Mouse (Mus musculus): ENCODE measurements around the gene A830031A19Rik.

A830031A19Rik gene

DNA sequence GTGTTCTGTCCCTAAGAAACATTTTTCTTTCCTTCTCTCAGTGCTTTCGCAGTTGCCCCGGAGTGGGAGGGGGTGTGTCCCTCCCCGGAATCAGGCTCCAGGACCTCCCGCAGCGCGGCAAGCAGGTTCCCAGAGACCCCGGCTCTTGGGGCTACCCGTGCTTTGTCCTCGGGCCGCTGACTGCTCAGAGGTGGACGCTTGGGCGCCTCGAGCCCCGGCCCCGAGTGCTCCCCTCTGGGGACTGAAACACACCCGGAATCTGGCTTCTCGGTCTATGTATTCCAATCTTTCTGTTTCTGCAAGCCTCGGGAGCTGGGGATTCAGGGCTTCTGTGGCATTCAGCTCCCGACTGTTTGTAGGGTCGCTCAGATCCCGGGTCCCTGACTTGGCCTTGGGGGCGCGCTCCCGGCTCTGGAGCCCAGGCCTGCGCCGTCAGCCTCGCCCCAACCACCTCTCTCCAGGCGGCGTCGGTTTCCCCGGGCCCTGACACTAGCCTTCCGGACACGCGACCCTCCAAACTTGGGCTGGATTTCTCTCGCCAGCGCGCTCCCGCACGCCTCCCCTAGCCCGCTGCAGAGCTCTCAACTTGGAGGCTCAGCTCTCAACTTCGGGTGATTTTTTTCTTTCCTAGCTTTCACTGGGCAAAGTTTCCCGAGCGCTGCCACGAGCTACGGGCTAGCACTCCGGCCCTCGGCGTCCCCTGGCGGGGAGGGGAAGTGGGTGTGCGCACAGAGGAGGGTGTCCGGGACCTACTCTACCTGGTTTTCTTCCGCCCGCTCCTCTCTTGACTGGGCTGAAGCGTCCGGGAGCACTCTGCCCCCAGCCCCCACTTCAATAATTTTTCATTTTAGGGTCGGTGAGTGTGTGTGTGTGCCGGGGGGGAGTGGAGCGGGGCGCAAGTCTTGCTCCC lies 2.2 kb upstream of the A830031A19Rik start:
- DNase-seq (ENCODE audit: low spot score in 2 of 2) = no peak

GRCm38 (mm10) chr11:24076127-24076650 lies 1.3 kb upstream of the A830031A19Rik start:
- DNase-seq (ENCODE audit: low spot score in 2 of 2) = peak in 1 of 2 experiments; percentile 61

DNA sequence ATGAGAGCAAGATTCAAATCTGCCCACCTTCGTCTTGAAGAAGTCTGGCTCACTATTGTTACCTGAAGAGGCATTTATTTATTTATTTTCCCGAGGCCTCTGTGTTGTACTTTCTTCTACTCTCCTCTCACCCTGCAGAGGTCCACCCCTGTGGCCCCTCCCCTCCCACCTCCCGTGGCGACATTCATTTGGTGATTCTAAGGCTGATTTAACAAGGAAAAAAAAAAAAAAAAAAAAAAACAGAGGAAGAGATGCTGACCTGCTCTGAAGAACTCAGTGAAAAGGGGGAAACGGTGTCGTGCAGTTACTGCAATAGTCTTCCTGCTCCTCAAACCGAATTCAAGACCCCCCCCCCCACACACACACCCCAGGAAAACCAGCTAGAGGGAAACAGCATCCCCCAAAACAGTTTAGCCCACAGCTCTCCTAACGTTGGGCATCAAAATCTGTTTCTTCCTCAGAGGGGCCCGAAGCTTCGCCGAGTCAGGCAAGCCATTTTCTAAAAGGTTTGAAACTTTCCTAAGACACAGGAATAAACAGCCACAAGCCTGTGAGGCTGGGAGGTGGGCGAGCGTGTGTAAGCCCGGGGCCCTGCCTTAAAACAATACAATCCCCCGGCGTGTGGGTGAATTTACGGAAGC lies 752 bp upstream of the A830031A19Rik start:
- DNase-seq (ENCODE audit: low spot score in 2 of 2) = no peak

DNA sequence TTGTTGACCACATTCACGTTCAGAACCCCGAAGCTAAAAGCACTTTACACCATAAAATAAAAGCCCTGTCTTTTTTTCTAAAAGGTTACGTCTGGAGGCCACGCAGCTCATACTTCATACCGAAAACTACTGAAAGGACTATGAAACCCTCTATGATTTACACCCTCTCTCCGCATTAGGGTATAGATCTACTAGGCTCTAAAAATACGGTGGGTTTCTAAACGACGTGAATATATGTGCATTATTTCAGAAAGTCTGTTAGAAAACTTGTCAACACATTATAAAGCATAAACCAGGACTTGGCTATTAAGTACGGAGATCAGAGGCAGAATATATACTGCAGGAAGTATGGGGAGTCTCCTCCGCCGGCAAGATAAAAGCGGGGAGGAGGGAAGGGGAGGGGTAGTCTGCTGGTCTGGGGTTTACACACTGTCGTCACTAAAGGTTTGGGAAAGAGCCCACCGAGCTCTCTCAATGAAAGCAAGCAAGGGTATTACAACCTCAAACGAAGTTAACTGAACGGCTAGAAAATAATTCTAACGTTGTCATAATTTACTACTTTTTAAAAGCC lies 748 bp downstream of the A830031A19Rik start:
- no peak for DNase-seq (ENCODE audit: low spot score in 2 of 2)

- no peak for DNase-seq (ENCODE audit: low spot score in 2 of 2)
Measured at GRCm38 (mm10) chr11:24065313-24065712, 9.5 kb downstream of the A830031A19Rik start.

- no peak for DNase-seq (ENCODE audit: low spot score in 2 of 2)
Measured at GRCm38 (mm10) chr11:24064221-24064620, 10.6 kb downstream of the A830031A19Rik start.

GRCm38 (mm10) chr11:24062495-24063096 lies 12.3 kb downstream of the A830031A19Rik start:
- no peak for DNase-seq (ENCODE audit: low spot score in 2 of 2)

DNA sequence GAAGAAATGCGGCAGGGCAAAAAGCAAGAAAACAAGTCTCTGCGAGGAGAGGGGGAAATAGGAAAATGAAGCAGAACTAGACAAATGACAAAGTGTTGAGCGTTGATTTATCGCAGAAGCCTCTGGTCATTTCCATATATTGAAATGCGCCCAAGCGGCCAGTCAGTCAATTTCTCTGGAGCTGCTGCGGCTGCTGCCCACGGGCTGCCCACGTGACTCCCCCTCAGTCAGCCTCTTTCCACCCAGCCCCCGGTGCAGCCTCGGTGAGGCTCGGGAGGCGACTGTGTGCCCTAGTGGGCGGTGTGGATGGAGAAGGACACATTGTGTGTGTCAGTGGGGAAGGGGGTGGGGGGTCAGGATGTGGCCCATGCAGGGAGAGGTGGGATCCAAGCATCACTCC lies 13.0 kb downstream of the A830031A19Rik start:
- no peak for DNase-seq (ENCODE audit: low spot score in 2 of 2)

DNA sequence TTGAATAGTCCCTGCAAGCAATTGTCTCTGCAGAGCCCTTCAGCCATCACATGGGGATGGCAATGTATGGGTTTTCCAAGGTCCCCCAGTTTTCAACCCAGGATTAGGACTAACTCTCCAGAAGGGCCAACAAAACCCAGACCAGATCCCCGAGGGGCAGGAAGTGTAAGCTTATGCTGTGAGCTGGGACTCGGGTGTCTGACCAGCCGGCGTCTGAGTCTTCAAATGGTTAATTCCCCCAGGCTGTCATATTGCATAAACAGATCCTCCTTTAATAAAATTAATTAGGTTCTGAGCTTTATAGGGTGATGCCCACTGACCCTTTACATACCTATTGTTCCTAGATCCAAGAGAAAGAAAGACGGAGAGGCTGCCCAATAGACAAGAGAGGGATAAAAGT lies 14.4 kb downstream of the A830031A19Rik start:
- no peak for DNase-seq (ENCODE audit: low spot score in 2 of 2)

DNA sequence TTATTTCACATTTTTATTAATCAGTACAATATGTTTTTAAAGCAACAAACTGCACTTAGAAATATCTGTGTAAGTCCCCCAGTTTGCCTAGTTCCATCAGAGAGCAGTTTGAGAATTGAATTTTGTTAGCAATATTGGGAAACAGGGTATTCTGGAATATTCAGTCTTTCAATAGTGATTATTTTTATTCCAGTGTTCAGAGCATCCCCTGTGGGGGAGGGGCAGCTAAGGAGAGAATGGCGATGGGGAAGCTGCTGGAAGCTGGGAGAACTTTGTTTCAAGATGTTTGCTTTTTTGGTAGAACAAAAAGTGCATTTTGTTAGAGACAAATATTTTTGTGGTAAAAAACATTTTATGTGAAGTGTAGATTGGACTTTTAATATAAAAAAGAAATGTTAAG lies 15.7 kb downstream of the A830031A19Rik start:
- DNase-seq (ENCODE audit: low spot score in 2 of 2) = no peak

DNA sequence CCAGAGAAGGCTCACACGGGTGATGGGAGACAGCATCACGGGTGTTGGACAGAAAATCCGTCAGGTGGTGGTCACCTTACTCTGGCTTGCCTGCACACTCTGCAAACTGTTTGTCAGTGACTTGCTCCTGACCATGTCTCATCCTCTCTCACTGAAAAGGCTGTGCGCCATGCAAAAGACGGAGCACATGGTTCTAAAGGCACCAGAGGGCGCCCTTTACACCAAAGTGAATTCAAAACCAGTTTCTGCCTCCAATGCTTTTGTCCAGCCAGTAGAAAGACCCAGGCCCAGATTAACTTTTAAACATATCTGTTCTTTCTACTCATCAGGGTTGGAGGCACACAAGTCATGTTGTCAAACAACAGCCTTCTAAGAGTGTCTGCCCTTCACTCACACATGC lies 22.0 kb downstream of the A830031A19Rik start:
- DNase-seq (ENCODE audit: low spot score in 2 of 2) = no peak

DNA sequence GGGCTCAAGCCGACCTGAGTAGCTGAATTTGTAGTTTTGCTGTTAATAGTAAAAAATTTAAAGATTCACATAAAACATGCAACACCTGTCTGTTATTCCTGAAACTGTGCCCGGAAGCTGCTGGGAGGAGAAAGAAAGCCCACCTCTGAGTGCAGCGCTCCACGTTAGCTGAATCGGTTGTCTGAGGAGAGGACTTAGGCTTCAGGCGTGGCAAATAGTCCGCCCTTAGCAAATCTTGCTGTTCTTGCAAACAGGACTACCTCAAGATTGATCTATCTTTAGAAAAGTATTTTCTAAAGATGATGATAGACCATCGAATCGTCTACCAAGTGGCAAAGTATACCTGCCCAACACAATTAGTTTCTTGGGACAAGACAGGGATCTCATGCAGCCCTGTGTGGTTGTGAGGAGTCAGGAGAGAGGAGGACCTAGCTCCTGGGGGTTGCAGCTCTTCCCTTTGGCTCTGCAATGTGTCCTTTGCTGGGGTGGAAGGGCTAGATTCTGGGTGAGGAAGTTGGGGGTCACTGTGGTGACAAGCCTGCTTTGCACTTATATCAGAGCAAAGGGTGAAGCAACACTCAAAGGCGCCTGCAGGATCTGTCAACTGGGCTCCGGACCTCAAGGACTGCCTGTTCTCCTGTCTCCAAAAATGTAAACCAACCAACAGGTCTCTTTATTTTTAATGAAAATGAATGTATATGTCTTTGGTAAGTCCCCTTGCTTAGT lies 24.7 kb downstream of the A830031A19Rik start:
- no peak for DNase-seq (ENCODE audit: low spot score in 2 of 2)

DNA sequence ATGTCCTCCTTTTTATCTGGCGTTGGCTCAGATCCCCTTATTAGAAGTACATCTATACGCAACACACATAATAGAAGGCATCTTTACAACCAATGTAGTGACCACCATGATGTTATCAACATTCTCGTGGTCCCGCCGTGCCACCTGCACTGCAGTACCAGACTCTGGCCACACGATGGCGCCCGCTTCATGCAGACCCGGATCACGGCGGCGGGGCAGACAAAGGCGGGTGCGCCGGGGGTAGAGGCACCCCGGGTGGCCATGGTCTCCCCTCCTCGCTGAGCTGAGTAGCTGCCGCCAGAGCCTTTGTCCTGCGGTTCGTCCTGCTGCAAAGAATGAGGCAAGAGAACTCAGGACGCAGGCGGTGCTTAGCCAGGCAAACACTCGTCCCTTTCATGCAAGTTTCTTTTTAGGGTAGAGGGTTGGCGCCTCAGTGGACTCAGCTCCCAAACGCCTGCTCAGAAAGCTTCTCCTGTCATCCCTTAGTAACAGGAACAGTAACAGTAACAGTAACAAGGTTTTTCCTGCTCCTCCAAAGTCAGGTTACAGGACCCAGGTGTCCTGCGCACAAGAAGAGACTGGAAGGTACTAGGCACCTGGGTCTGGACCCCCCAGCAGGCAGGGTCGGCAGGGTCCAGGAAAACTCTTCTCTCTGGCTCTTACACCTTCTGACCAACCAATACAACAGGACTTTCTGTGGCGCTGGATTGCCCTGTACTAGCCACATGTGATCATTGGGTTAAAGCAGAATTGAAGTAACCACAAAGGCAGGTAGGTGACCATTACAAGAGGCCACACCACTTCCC lies 25.4 kb downstream of the A830031A19Rik start:
- DNase-seq (ENCODE audit: low spot score in 2 of 2) = peak; percentile 80 to 82

GRCm38 (mm10) chr11:24044025-24044424 lies 30.8 kb downstream of the A830031A19Rik start:
- no peak for DNase-seq (ENCODE audit: low spot score in 2 of 2)

DNA sequence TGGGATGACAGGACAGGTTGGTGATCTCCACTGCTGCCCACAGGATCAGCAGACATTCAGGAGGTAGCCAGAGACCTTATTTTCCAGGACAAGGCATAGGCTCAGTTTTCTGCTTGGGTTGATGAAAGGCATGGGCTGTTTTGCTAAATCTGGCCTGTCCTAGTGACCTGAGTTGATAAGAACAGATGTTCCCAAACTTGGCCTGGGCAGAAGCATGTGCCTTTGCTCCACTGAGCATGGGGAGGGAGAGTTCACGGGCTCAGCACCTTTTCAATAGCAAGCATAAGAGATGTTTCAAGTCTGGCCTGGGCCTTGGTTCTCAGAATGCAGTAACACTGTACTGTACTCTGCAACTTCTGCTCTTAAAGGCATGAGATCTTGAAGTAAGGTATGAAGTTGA lies 54.1 kb downstream of the A830031A19Rik start:
- DNase-seq (ENCODE audit: low spot score in 2 of 2) = no peak

GRCm38 (mm10) chr11:24018783-24019182 lies 56.1 kb downstream of the A830031A19Rik start:
- no peak for DNase-seq (ENCODE audit: low spot score in 2 of 2)

- no peak for DNase-seq (ENCODE audit: low spot score in 2 of 2)
Measured at GRCm38 (mm10) chr11:24016647-24017179, 58.1 kb downstream of the A830031A19Rik start.

DNA sequence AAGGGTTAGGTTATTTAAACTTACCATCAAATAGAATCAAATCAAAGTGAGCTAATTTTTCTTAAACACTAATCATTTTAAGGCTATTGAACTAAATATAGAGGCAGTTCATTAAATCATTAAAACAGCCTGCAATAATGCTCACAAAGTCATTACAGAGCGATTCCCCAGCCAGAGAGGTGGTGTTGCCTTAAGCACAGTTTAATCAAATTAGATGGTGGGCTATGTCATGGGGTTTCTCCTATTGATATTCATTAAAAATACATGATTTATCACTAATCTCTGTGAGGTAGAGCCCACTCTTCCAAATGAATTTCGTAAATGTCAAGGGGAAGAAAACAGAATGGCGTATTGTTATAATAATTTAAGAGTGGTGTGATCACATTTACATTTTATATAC lies 58.8 kb downstream of the A830031A19Rik start:
- no peak for DNase-seq (ENCODE audit: low spot score in 2 of 2)

GRCm38 (mm10) chr11:24014642-24015041 lies 60.2 kb downstream of the A830031A19Rik start:
- no peak for DNase-seq (ENCODE audit: low spot score in 2 of 2)

- no peak for DNase-seq (ENCODE audit: low spot score in 2 of 2)
Measured at GRCm38 (mm10) chr11:24012301-24012700, 62.6 kb downstream of the A830031A19Rik start.
